Mouse (Mus musculus): ENCODE measurements around the gene Atp5f1. TPM values are rescaled to one million over a fixed set of nuclear protein-coding genes. Genes with fewer than 3 reads are reported as not detected.
"Not testable (repeated sequence)": the region's sequence is repeated elsewhere in the genome, so short reads cannot be mapped to it uniquely, and the experiment has no call there.

Gene Atp5f1
- polyA plus RNA-seq (2014; fragmentation: Nextera tagmentation; extraction: Ambion mirVana) = 417 and 440 TPM in 2 replicates

- H3K4me2 ChIP-seq (replicated peaks; ENCODE audit: low read depth, low read length) = peak within 1 kb of the TSS; percentile 91
- H3K4me1 ChIP-seq (ENCODE audit: control insufficient read depth, insufficient read depth, low read length) = peaks cover 19% of the 10 kb centered on the region
- H3K4me3 ChIP-seq (ENCODE audit: low read depth, low read length) = peak within 1 kb of the TSS; percentile 88
- H3K27me3 ChIP-seq (ENCODE audit: control insufficient read depth, insufficient read depth, low read length) = no peaks in the 10 kb centered on the region
- 4% methylated on average over 6 of the region's 6 CpGs for WGBS
- peak within 1 kb of the TSS; percentile 77; the same call in 1 of the 2 replicates for H3K27ac ChIP-seq (ENCODE audit: low read length)
- ATAC-seq (ENCODE audit: insufficient number of reproducible peaks, insufficient read depth, low FRiP score, low read depth) = no peak
- no peaks in the 10 kb centered on the region for H3K9me3 ChIP-seq (ENCODE audit: control insufficient read depth, low read depth, low read length)
- peak within 1 kb of the TSS; percentile 93 for H3K9ac ChIP-seq (replicated peaks; ENCODE audit: low read depth, low read length)
- H3K36me3 ChIP-seq (ENCODE audit: control insufficient read depth, insufficient read depth, low read length) = peaks cover 39% of the 10 kb centered on the region
Observed at GRCm38 (mm10) chr3:105959999-105960398, at the start of gene Atp5f1. TSS of gene Atp5f1 (minus strand) at chr3:105960099.

DNA sequence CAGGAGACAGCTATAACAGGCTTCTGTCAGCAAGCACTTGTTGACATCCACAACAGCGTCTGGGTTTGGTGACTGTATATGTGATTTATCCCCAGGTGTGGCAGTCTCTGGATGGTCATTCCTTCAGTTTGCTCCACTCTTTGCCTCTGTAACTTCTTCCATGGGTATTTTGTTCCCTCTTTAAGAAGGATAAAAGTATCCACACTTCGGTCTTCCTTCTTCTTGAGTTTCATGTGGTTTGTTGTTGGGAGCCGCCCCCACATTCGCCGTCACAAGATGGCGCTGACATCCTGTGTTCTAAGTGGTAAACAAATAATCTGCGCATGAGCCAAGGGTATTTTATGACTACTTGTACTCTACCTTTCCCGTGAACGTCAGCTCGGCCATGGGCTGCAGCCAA lies 43.5 kb upstream of the Atp5f1 start:
- not testable (repeated sequence) for H3K36me3 ChIP-seq (ENCODE audit: control insufficient read depth, insufficient read depth, low read length); H3K4me1 ChIP-seq (ENCODE audit: control insufficient read depth, insufficient read depth, low read length); H3K27me3 ChIP-seq (ENCODE audit: control insufficient read depth, insufficient read depth, low read length); H3K4me2 ChIP-seq (replicated peaks; ENCODE audit: low read depth, low read length); H3K27ac ChIP-seq (ENCODE audit: low read length); H3K9ac ChIP-seq (replicated peaks; ENCODE audit: low read depth, low read length); ATAC-seq (ENCODE audit: insufficient number of reproducible peaks, insufficient read depth, low FRiP score, low read depth); H3K9me3 ChIP-seq (ENCODE audit: control insufficient read depth, low read depth, low read length); H3K4me3 ChIP-seq (ENCODE audit: low read depth, low read length)
- whole genome bisulfite sequencing = 65% methylated on average over 10 of the region's 10 CpGs

DNA sequence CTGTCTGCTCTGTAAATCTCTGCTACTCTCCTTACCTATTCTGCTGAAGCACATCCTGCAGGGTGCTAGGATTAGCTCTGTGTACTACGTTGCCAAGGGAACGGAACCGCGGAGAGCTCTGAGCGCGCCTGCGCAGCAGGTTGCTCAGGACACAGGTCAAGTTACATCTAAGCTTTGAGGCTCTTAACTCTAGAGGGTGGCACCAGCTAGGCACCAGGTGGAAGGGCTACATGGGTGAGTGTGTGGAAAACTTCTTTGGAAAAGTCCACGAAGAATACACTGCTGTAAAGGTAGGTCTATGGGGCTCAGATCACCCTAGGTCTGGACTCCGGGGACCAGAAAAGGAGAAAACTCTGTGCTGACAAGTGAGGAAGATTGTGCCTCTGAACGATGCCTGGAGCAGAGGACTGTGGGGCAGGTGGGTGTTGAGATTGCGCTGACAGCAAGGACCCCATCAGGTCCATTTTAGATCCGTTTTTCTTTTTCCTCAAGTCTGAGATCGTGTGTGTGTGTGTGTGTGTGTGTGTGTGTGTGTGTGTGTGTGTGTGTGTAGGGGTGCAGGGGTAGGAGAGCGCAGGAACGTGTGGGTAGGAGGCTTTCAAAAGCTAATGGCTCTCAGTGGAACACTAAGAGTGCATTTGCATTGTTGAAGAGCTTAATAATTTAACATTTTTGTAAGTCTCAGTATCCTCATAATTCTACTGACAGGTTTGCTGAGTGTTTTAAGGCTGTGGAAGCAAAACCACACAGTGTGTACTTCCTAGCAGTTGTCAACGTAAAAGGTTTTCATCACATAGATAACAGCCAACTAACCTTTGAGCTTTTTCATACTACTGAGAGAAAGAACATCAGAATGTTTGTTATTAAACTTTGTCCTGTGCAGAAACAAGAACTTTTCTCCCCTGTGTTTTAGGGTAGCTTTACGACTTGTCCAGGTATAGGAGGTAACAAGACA lies 41.8 kb upstream of the Atp5f1 start:
- Histone ChIP-seq H3K4me1 (ENCODE audit: control insufficient read depth, insufficient read depth, low read length) (no peaks in the 10 kb centered on the region), H3K27ac (ENCODE audit: low read length) (no peak overlapping the region), H3K9ac (replicated peaks; ENCODE audit: low read depth, low read length) (no peak overlapping the region), H3K9me3 (ENCODE audit: control insufficient read depth, low read depth, low read length) (no peaks in the 10 kb centered on the region), H3K4me2 (replicated peaks; ENCODE audit: low read depth, low read length) (peak overlapping the region; percentile 28), H3K4me3 (ENCODE audit: low read depth, low read length) (no peak overlapping the region), H3K36me3 (ENCODE audit: control insufficient read depth, insufficient read depth, low read length) (no peaks in the 10 kb centered on the region), H3K27me3 (ENCODE audit: control insufficient read depth, insufficient read depth, low read length) (no peaks in the 10 kb centered on the region)
- ATAC-seq (ENCODE audit: insufficient number of reproducible peaks, insufficient read depth, low FRiP score, low read depth) = peak; percentile 92
- WGBS = 23% methylated on average over 17 of the region's 17 CpGs

GRCm38 (mm10) chr3:106000707-106001375 lies 40.9 kb upstream of the Atp5f1 start:
- ATAC-seq (ENCODE audit: insufficient number of reproducible peaks, insufficient read depth, low FRiP score, low read depth) = 0 out of 2 replicates have a peak, but pooled peaks have one; percentile 2
- no peaks in the 10 kb centered on the region for H3K27me3 ChIP-seq (ENCODE audit: control insufficient read depth, insufficient read depth, low read length)
- H3K36me3 ChIP-seq (ENCODE audit: control insufficient read depth, insufficient read depth, low read length) = no peaks in the 10 kb centered on the region
- no peak overlapping the region for H3K27ac ChIP-seq (ENCODE audit: low read length)
- no peaks in the 10 kb centered on the region for H3K4me1 ChIP-seq (ENCODE audit: control insufficient read depth, insufficient read depth, low read length)
- no peak overlapping the region for H3K4me3 ChIP-seq (ENCODE audit: low read depth, low read length)
- no peaks in the 10 kb centered on the region for H3K9me3 ChIP-seq (ENCODE audit: control insufficient read depth, low read depth, low read length)
- H3K9ac ChIP-seq (replicated peaks; ENCODE audit: low read depth, low read length) = no peak overlapping the region
- H3K4me2 ChIP-seq (replicated peaks; ENCODE audit: low read depth, low read length) = peak overlapping the region; percentile 28
- WGBS = 19% methylated on average over 11 of the region's 11 CpGs

- 63% methylated on average over 2 of the region's 2 CpGs for WGBS
- Histone ChIP-seq H3K27ac (ENCODE audit: low read length) (no peak overlapping the region), H3K4me3 (ENCODE audit: low read depth, low read length) (no peak overlapping the region), H3K9me3 (ENCODE audit: control insufficient read depth, low read depth, low read length) (no peaks in the 10 kb centered on the region), H3K4me2 (replicated peaks; ENCODE audit: low read depth, low read length) (no peak overlapping the region), H3K9ac (replicated peaks; ENCODE audit: low read depth, low read length) (no peak overlapping the region), H3K27me3 (ENCODE audit: control insufficient read depth, insufficient read depth, low read length) (no peaks in the 10 kb centered on the region), H3K4me1 (ENCODE audit: control insufficient read depth, insufficient read depth, low read length) (no peaks in the 10 kb centered on the region), H3K36me3 (ENCODE audit: control insufficient read depth, insufficient read depth, low read length) (no peaks in the 10 kb centered on the region)
- no peak for ATAC-seq (ENCODE audit: insufficient number of reproducible peaks, insufficient read depth, low FRiP score, low read depth)
Observed at GRCm38 (mm10) chr3:105994730-105995129, 34.8 kb upstream of the Atp5f1 start.

- no peaks in the 10 kb centered on the region for H3K4me1 ChIP-seq (ENCODE audit: control insufficient read depth, insufficient read depth, low read length)
- WGBS = 25% methylated on average over 4 of the region's 4 CpGs
- H3K9ac ChIP-seq (replicated peaks; ENCODE audit: low read depth, low read length) = no peak overlapping the region
- H3K27me3 ChIP-seq (ENCODE audit: control insufficient read depth, insufficient read depth, low read length) = no peaks in the 10 kb centered on the region
- no peaks in the 10 kb centered on the region for H3K9me3 ChIP-seq (ENCODE audit: control insufficient read depth, low read depth, low read length)
- no peak overlapping the region for H3K27ac ChIP-seq (ENCODE audit: low read length)
- ATAC-seq (ENCODE audit: insufficient number of reproducible peaks, insufficient read depth, low FRiP score, low read depth) = no peak
- H3K36me3 ChIP-seq (ENCODE audit: control insufficient read depth, insufficient read depth, low read length) = no peaks in the 10 kb centered on the region
- no peak overlapping the region for H3K4me3 ChIP-seq (ENCODE audit: low read depth, low read length)
- no peak overlapping the region for H3K4me2 ChIP-seq (replicated peaks; ENCODE audit: low read depth, low read length)
Observed at GRCm38 (mm10) chr3:105991653-105992283, 31.9 kb upstream of the Atp5f1 start.

- ATAC-seq (ENCODE audit: insufficient number of reproducible peaks, insufficient read depth, low FRiP score, low read depth); H3K4me3 ChIP-seq (ENCODE audit: low read depth, low read length); H3K4me1 ChIP-seq (ENCODE audit: control insufficient read depth, insufficient read depth, low read length); H3K36me3 ChIP-seq (ENCODE audit: control insufficient read depth, insufficient read depth, low read length); H3K9me3 ChIP-seq (ENCODE audit: control insufficient read depth, low read depth, low read length); H3K27me3 ChIP-seq (ENCODE audit: control insufficient read depth, insufficient read depth, low read length); H3K27ac ChIP-seq (ENCODE audit: low read length); H3K4me2 ChIP-seq (replicated peaks; ENCODE audit: low read depth, low read length); H3K9ac ChIP-seq (replicated peaks; ENCODE audit: low read depth, low read length): not testable (repeated sequence)
- WGBS = 56% methylated on average over 5 of the region's 5 CpGs
Observed at GRCm38 (mm10) chr3:105989611-105990010, 29.7 kb upstream of the Atp5f1 start.

DNA sequence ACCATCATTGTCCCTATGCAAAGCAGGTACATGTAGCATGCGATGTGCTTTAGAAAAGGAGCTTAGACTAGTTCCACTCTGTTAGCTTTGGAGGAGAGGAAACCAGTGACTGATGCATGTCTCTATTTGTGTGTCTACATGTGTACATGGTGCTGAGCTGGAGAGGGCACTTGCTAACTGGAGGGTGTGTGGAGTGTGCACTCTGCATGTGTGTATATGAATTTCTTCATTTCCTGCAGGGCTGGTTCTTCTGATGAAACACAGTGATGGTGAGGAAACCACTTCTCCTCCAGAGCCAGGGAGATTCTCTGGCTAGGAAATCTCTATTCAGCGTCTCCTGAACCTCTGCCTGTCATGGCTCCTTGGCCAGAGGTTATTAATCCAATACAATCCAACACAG lies 14.3 kb upstream of the Atp5f1 start:
- ATAC-seq (ENCODE audit: insufficient number of reproducible peaks, insufficient read depth, low FRiP score, low read depth) = no peak

More for the DNA sequence above, 14.3 kb upstream of the Atp5f1 start:
- WGBS = 89% methylated on average over 2 of the region's 2 CpGs
- Histone ChIP-seq H3K27me3 (ENCODE audit: control insufficient read depth, insufficient read depth, low read length) (no peaks in the 10 kb centered on the region), H3K9me3 (ENCODE audit: control insufficient read depth, low read depth, low read length) (no peaks in the 10 kb centered on the region), H3K4me1 (ENCODE audit: control insufficient read depth, insufficient read depth, low read length) (no peaks in the 10 kb centered on the region), H3K9ac (replicated peaks; ENCODE audit: low read depth, low read length) (no peak overlapping the region), H3K27ac (ENCODE audit: low read length) (no peak overlapping the region), H3K4me3 (ENCODE audit: low read depth, low read length) (no peak overlapping the region), H3K4me2 (replicated peaks; ENCODE audit: low read depth, low read length) (no peak overlapping the region), H3K36me3 (ENCODE audit: control insufficient read depth, insufficient read depth, low read length) (peaks cover 7% of the 10 kb centered on the region; the same call in 1 of the 2 replicates)
